In the genomic region with DNA sequence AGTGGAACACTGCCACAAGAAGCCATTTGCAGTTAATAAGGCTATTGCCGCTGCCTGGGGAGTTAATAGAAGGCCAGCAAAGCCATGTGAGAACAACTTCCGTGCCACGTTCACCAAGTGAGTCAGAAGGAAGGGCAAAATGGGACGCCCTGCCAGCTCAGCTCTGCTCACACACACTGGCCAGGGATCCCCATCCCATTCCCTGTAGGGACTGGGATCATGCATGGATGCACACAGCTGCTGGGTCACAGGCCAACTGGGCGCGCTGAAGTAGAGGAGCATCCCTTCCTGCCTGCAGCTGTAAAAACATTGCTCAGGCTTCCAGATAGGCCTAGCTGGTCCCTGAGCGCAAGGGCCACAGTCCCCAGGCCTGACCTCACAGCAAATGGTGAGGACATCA, we compare ENCODE assay signal across 11 mouse cellular contexts.
DNase-seq lines count a peak whose midpoint lies in the region; ATAC-seq and TF ChIP-seq lines count a peak whose summit lies in the region.
"Had no signal": no experiment of that assay in that cellular context is flagged by ENCODE, and none has a peak within 500 bp of the region (broad histone marks: within the 10 kb centered on the region; RNA-seq: fewer than 3 reads in every experiment).

No protein-coding gene starts in this region.

- TF ChIP-seq CTCF in intestine, postnatal 0 days (IDR thresholded peaks at IDR 0.05; ENCODE audit: low read depth) = no peak
- TF ChIP-seq CTCF in liver, postnatal 0 days (IDR thresholded peaks at IDR 0.05; ENCODE audit: low read depth) = no peak

- no peaks in the 10 kb centered on the region for H3K27me3 ChIP-seq in embryonic facial prominence, embryonic 10.5 days (replicated peaks; ENCODE audit: low read depth, poor library complexity, severe bottlenecking)
- no peaks in the 10 kb centered on the region for H3K27me3 ChIP-seq in intestine, postnatal 0 days (replicated peaks; ENCODE audit: control insufficient read depth, insufficient read depth, low read length)
- H3K27me3 ChIP-seq in liver, postnatal 0 days (ENCODE audit: insufficient read depth, low read length) = no peaks in the 10 kb centered on the region
- H3K27me3 ChIP-seq: limb, embryonic 15.5 days; midbrain, embryonic 13.5 days had no signal

- H3K27ac ChIP-seq in embryonic facial prominence, embryonic 10.5 days (replicated peaks) = no peak overlapping the region
- H3K27ac ChIP-seq in intestine, postnatal 0 days (ENCODE audit: low read depth, low read length) = no peak overlapping the region
- no peak overlapping the region for H3K27ac ChIP-seq in liver, postnatal 0 days (ENCODE audit: low read depth)
- H3K27ac ChIP-seq: layer of hippocampus, adult 2 months; limb, embryonic 15.5 days; midbrain, embryonic 13.5 days had no signal

- no peaks in the 10 kb centered on the region for H3K9me3 ChIP-seq in embryonic facial prominence, embryonic 10.5 days
- no peaks in the 10 kb centered on the region for H3K9me3 ChIP-seq in intestine, postnatal 0 days (ENCODE audit: control insufficient read depth)
- no peaks in the 10 kb centered on the region for H3K9me3 ChIP-seq in liver, postnatal 0 days (ENCODE audit: low read length)
- H3K9me3 ChIP-seq: limb, embryonic 15.5 days; midbrain, embryonic 13.5 days had no signal

- peak; percentile 6 to 12 for DNase-seq in cerebellum, adult 18-20 months
- no peak for DNase-seq in cerebellum, adult 11 months
- DNase-seq in MN1 (ENCODE audit: low spot score) = peak; percentile 72
- DNase-seq in embryonic facial prominence, embryonic 10.5 days (ENCODE audit: low spot score) = peak; percentile 16
- peak; percentile 2 for DNase-seq in kidney, adult 9 months
- DNase-seq in left cerebral cortex, adult 9 months (ENCODE audit: low spot score in 2 of 2) = no peak
- no peak for DNase-seq in liver, postnatal 0 days

- no peak overlapping the region for H3K4me3 ChIP-seq in embryonic facial prominence, embryonic 10.5 days
- H3K4me3 ChIP-seq in intestine, postnatal 0 days (ENCODE audit: low read depth, low read length) = no peak overlapping the region
- H3K4me3 ChIP-seq in liver, postnatal 0 days (ENCODE audit: low read depth, low read length) = no peak overlapping the region
- H3K4me3 ChIP-seq: layer of hippocampus, adult 2 months; limb, embryonic 15.5 days; midbrain, embryonic 13.5 days had no signal

- no peak for ATAC-seq in intestine, postnatal 0 days
- no peak for ATAC-seq in liver, postnatal 0 days
- ATAC-seq: midbrain, embryonic 13.5 days had no signal

- no peak overlapping the region for H3K4me2 ChIP-seq in intestine, postnatal 0 days (replicated peaks; ENCODE audit: low read depth)
- H3K4me2 ChIP-seq in liver, postnatal 0 days (ENCODE audit: low read depth, low read length) = no peak overlapping the region
- H3K4me2 ChIP-seq: limb, embryonic 15.5 days; midbrain, embryonic 13.5 days had no signal

- no peak for TF ChIP-seq EP300 in liver, postnatal 0 days (IDR thresholded peaks at IDR 0.05; ENCODE audit: low read depth)

- WGBS in embryonic facial prominence, embryonic 10.5 days = 54% methylated on average over 7 of the region's 7 CpGs
- WGBS in intestine, postnatal 0 days = 88% methylated on average over 7 of the region's 7 CpGs
- 73% methylated on average over 7 of the region's 7 CpGs for WGBS in liver, postnatal 0 days (ENCODE audit: insufficient replicate concordance)

- H3K4me1 ChIP-seq in embryonic facial prominence, embryonic 10.5 days = no peaks in the 10 kb centered on the region
- H3K4me1 ChIP-seq in intestine, postnatal 0 days (replicated peaks; ENCODE audit: control insufficient read depth, insufficient read depth, low read length) = no peaks in the 10 kb centered on the region
- H3K4me1 ChIP-seq in liver, postnatal 0 days (ENCODE audit: insufficient read depth) = no peaks in the 10 kb centered on the region
- H3K4me1 ChIP-seq: limb, embryonic 15.5 days; midbrain, embryonic 13.5 days had no signal

- no peak overlapping the region for H3K9ac ChIP-seq in intestine, postnatal 0 days (ENCODE audit: low read depth, low read length)
- H3K9ac ChIP-seq in liver, postnatal 0 days (replicated peaks) = no peak overlapping the region
- H3K9ac ChIP-seq: limb, embryonic 15.5 days; midbrain, embryonic 13.5 days had no signal

- no peaks in the 10 kb centered on the region for H3K36me3 ChIP-seq in embryonic facial prominence, embryonic 10.5 days (replicated peaks)
- no peaks in the 10 kb centered on the region for H3K36me3 ChIP-seq in intestine, postnatal 0 days (ENCODE audit: control insufficient read depth, insufficient read depth)
- H3K36me3 ChIP-seq in liver, postnatal 0 days (replicated peaks; ENCODE audit: insufficient read depth, low read length) = no peaks in the 10 kb centered on the region
- H3K36me3 ChIP-seq: limb, embryonic 15.5 days; midbrain, embryonic 13.5 days had no signal

Comparison
In these comparisons a context has a peak if more than half of its experiments do, and no peak if none do; other contexts are left out.
1. DNase-seq: peak in cerebellum, adult 18-20 months (2 of 2), MN1 (single experiment), embryonic facial prominence, embryonic 10.5 days (single experiment) and kidney, adult 9 months (single experiment); none in cerebellum, adult 11 months (single experiment), left cerebral cortex, adult 9 months (0 of 2) and liver, postnatal 0 days (single experiment).